Mouse (Mus musculus) heart, postnatal 10 days (tissue): ENCODE measurements around the gene Skap2. TPM values are rescaled to one million over a fixed set of nuclear protein-coding genes. Genes with fewer than 3 reads are reported as not detected.

Source experiments
- DNase-seq, 2 experiments: peaks; one replicate each; pipeline ENCODE4 v3.0.0; 2021
- intact Hi-C: fragments of 180-260 bp; cut with DNase I; formaldehyde crosslinking; loops from one replicate; pipeline ENCODE4 v1.15.1; 2025
- total RNA-seq, 2 experiments: library from RNA; stranded (reverse); gene quantifications; 2 replicates each; pipeline ENCODE4 v1.2.3; 2021

Skap2 gene
- total RNA-seq = 10 to 100 TPM; 11.8 to 13.3 TPM

GRCm38 (mm10) chr6:52012409-52013244 is at the start of gene Skap2:
Gene Skap2 (minus strand): TSS chr6:52012549.
- peak; percentile 100 for DNase-seq
- intact Hi-C loops = loop anchor here (2.0 kb wide), 1 partner anchor 146 kb away; the partner anchor contains the start of gene Hoxa1

GRCm38 (mm10) chr6:52058899-52059448 is 46.6 kb upstream of the Skap2 start:
- no peak for DNase-seq
- intact Hi-C loops = no loop called here

GRCm38 (mm10) chr6:52058120-52058519 is 45.8 kb upstream of the Skap2 start:
- peak in 1 of 2 experiments; percentile 9 for DNase-seq
- intact Hi-C loops = no loop called here

GRCm38 (mm10) chr6:52053567-52054561 is 41.5 kb upstream of the Skap2 start:
- intact Hi-C loops = no loop called here
- DNase-seq = no peak

GRCm38 (mm10) chr6:52050062-52050461 is 37.7 kb upstream of the Skap2 start:
- intact Hi-C loops = no loop called here
- DNase-seq = no peak

- DNase-seq = peak in 1 of 2 experiments; percentile 17
- intact Hi-C loops = no loop called here
Measured at GRCm38 (mm10) chr6:52045517-52045916, 33.2 kb upstream of the Skap2 start.

GRCm38 (mm10) chr6:52036077-52036476 is 23.7 kb upstream of the Skap2 start:
- no peak for DNase-seq
- intact Hi-C loops = no loop called here

GRCm38 (mm10) chr6:52031181-52031580 is 18.8 kb upstream of the Skap2 start:
- intact Hi-C loops = no loop called here
- DNase-seq = peak in 1 of 2 experiments; percentile 9

GRCm38 (mm10) chr6:52028131-52028530 is 15.8 kb upstream of the Skap2 start:
- DNase-seq = no peak
- intact Hi-C loops = no loop called here

GRCm38 (mm10) chr6:52027181-52027580 is 14.8 kb upstream of the Skap2 start:
- intact Hi-C loops = no loop called here
- no peak for DNase-seq

- no peak for DNase-seq
- intact Hi-C loops = no loop called here
Measured at GRCm38 (mm10) chr6:52026281-52026680, 13.9 kb upstream of the Skap2 start.

GRCm38 (mm10) chr6:52024730-52025129 is 12.4 kb upstream of the Skap2 start:
- intact Hi-C loops = no loop called here
- no peak for DNase-seq

GRCm38 (mm10) chr6:52022363-52022762 is 10.0 kb upstream of the Skap2 start:
- intact Hi-C loops = no loop called here
- DNase-seq = no peak

- intact Hi-C loops = no loop called here
- no peak for DNase-seq
Measured at GRCm38 (mm10) chr6:52020276-52020675, 7.9 kb upstream of the Skap2 start.

GRCm38 (mm10) chr6:52013245-52013945 is 1.0 kb upstream of the Skap2 start:
- intact Hi-C loops = loop anchor here (2.0 kb wide), 1 partner anchor 145 kb away; the partner anchor contains the start of gene Hoxa1
- no peak for DNase-seq

- DNase-seq = no peak
- intact Hi-C loops = loop anchor here (2.0 kb wide), 1 partner anchor 147 kb away; the partner anchor contains the start of gene Hoxa1
Measured at GRCm38 (mm10) chr6:52011559-52012408, 565 bp downstream of the Skap2 start.

- intact Hi-C loops = loop anchor here (5.0 kb wide), 1 partner anchor 827 kb away; no protein-coding TSS in a partner anchor
- no peak for DNase-seq
Measured at GRCm38 (mm10) chr6:52009385-52009784, 3.0 kb downstream of the Skap2 start.

- intact Hi-C loops = loop anchor here (5.0 kb wide), 1 partner anchor 826 kb away; no protein-coding TSS in a partner anchor
Measured at GRCm38 (mm10) chr6:52008757-52009156, 3.6 kb downstream of the Skap2 start.

GRCm38 (mm10) chr6:52006649-52007218 is 5.6 kb downstream of the Skap2 start:
- intact Hi-C loops = loop anchor here (5.0 kb wide), 1 partner anchor 824 kb away; no protein-coding TSS in a partner anchor
- no peak for DNase-seq

More at GRCm38 (mm10) chr6:52008757-52009156, 3.6 kb downstream of the Skap2 start:
- peak in 1 of 2 experiments; percentile 4 for DNase-seq
